In the genomic region with DNA sequence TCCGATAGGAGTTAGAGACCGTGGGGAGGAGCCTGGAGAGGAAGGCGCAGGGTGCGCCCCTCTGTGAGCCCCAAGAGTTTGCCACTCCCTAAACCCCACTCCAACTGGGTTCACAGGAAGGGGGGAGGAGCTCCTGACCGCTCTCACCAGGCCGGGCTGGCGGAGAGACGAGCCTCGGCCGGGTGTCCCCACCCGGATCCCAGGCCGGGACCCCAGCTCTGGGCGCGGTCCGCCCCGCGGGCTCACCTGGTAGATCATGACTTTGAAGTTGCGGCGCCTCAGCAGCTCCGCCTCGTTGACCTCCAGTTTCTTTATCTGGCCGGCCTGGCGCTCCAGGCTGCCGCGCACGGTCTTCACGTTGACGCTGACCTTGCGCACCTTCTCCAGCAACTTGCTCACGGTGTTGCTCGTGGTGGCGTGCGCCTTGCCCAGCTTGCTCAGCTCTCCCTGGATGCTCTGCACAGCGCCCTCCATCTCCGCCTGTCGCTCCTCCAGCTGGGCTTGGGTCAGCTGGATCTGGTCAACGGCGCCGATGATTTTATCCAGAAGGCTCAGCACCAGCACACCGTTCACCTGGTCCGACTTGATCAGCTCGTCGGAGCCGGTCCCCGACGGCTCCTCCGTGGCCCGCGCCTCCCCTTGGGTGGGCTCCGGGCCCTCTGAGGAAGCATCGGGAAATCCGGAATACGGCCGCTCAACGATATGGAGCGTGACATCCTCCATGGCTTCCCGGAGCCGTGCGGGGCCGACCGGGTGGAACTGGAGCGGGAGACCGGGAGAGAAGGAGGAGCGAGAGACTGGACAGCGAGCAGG, we compare ENCODE assay signal across 8 mouse cellular contexts. TPM values are rescaled to one million over a fixed set of nuclear protein-coding genes. Genes with fewer than 3 reads are reported as not detected.
DNase-seq lines count a peak whose midpoint lies in the region; ATAC-seq lines count a peak whose summit lies in the region.

No protein-coding gene starts in this region.

- no peak overlapping the region for H3K27ac ChIP-seq in forebrain, embryonic 11.5 days (ENCODE audit: low read depth, low read length)

- peaks cover 10% of the 10 kb centered on the region; the same call in 1 of the 2 replicates for H3K4me1 ChIP-seq in forebrain, embryonic 11.5 days (replicated peaks; ENCODE audit: control insufficient read depth, insufficient read depth, low read length)

- H3K9me3 ChIP-seq in forebrain, embryonic 11.5 days (ENCODE audit: control insufficient read depth, low read length) = no peaks in the 10 kb centered on the region

- H3K27me3 ChIP-seq in forebrain, embryonic 11.5 days (ENCODE audit: control insufficient read depth, insufficient read depth, low read length) = peaks cover 46% of the 10 kb centered on the region

- intact Hi-C loops in heart, postnatal 14 days (cut with DNase I) = no loop called here

- peak; percentile 35 for DNase-seq in urinary bladder, postnatal 10 days (ENCODE audit: low spot score)
- DNase-seq in urinary bladder, adult 2 months (ENCODE audit: low spot score) = no peak
- peak; percentile 70 for DNase-seq in forebrain, embryonic 11.5 days (ENCODE audit: low spot score)
- DNase-seq in heart, postnatal 14 days = peak; percentile 70 to 72
- peak; percentile 61 to 75 for DNase-seq in kidney, postnatal 4 days
- peak; percentile 66 for DNase-seq in testis, postnatal 10 days (ENCODE audit: low spot score)
- no peak for DNase-seq in frontal cortex, postnatal 14 days (ENCODE audit: low spot score in 2 of 2)

- WGBS in forebrain, embryonic 11.5 days = 1% methylated on average over 65 of the region's 65 CpGs

- peak overlapping the region; percentile 30 for H3K4me3 ChIP-seq in forebrain, embryonic 11.5 days (ENCODE audit: low read depth, low read length)

- H3K36me3 ChIP-seq in forebrain, embryonic 11.5 days (ENCODE audit: control insufficient read depth, insufficient read depth, low read length) = no peaks in the 10 kb centered on the region

- peak overlapping the region; percentile 32 for H3K4me2 ChIP-seq in forebrain, embryonic 11.5 days (ENCODE audit: low read depth, low read length, severe bottlenecking)

- no peak overlapping the region for H3K9ac ChIP-seq in forebrain, embryonic 11.5 days (ENCODE audit: low read length)

- ATAC-seq in forebrain, embryonic 11.5 days (replicated peaks; ENCODE audit: low FRiP score) = no peak
- ATAC-seq in megakaryocyte progenitor cell, adult 5-6 weeks (replicated peaks; ENCODE audit: poor library complexity) = peak; percentile 38

RNA-seq across cellular contexts. Expression of gene Cavin1, which starts 0.7 kb away (rescaled TPM):
- 284 and 420 TPM in 2 replicates for polyA plus RNA-seq in urinary bladder, adult 2 months (2012; rRNA removed)
- 11.8 and 14.2 TPM in 2 replicates for polyA plus RNA-seq in forebrain, embryonic 11.5 days (2014; fragmentation: Nextera tagmentation; extraction: Ambion mirVana)
- total RNA-seq in heart, postnatal 14 days (2021) = 100 to 1,000 TPM; 336 to 338 TPM
- total RNA-seq in megakaryocyte progenitor cell, adult 5-6 weeks (2015) = 0.51 and 1.7 TPM in 2 replicates
- total RNA-seq in megakaryocyte progenitor cell, adult 5-6 weeks (2017) = 1.4 and 2.5 TPM in 2 replicates

RNA-seq across cellular contexts. Expression of gene Stat3, which starts 30.6 kb away (rescaled TPM):
- 91.2 and 103 TPM in 2 replicates for polyA plus RNA-seq in urinary bladder, adult 2 months (2012; rRNA removed)
- 26.2 and 27.8 TPM in 2 replicates for polyA plus RNA-seq in forebrain, embryonic 11.5 days (2014; fragmentation: Nextera tagmentation; extraction: Ambion mirVana)
- total RNA-seq in heart, postnatal 14 days (2021) = 100 to 1,000 TPM; 103 to 107 TPM
- 38.3 and 38.6 TPM in 2 replicates for total RNA-seq in megakaryocyte progenitor cell, adult 5-6 weeks (2015)
- total RNA-seq in megakaryocyte progenitor cell, adult 5-6 weeks (2017) = 78.6 and 85.3 TPM in 2 replicates

RNA-seq across cellular contexts. Expression of gene Atp6v0a1, which starts 39.3 kb away (rescaled TPM):
- 66.9 and 74.1 TPM in 2 replicates for polyA plus RNA-seq in urinary bladder, adult 2 months (2012; rRNA removed)
- 44.7 and 47.0 TPM in 2 replicates for polyA plus RNA-seq in forebrain, embryonic 11.5 days (2014; fragmentation: Nextera tagmentation; extraction: Ambion mirVana)
- total RNA-seq in heart, postnatal 14 days (2021) = 10 to 100 TPM; 89.3 to 90.2 TPM
- total RNA-seq in megakaryocyte progenitor cell, adult 5-6 weeks (2015) = 21.4 and 35.3 TPM in 2 replicates
- total RNA-seq in megakaryocyte progenitor cell, adult 5-6 weeks (2017) = 38.1 and 50.1 TPM in 2 replicates

Comparison
In these comparisons a context has a peak if more than half of its experiments do, and no peak if none do; other contexts are left out.
1. DNase-seq: peak in urinary bladder, postnatal 10 days (single experiment), forebrain, embryonic 11.5 days (single experiment), heart, postnatal 14 days (2 of 2), kidney, postnatal 4 days (2 of 2) and testis, postnatal 10 days (single experiment); none in urinary bladder, adult 2 months (single experiment) and frontal cortex, postnatal 14 days (0 of 2).
2. RNA of gene Cavin1, which starts 0.7 kb away (total RNA-seq): 336 to 338 TPM in heart, postnatal 14 days; 0.51 to 2.5 TPM in megakaryocyte progenitor cell, adult 5-6 weeks; every median in the first group is over 10 times any median in the second.